Mouse (Mus musculus) kidney, adult 2 months (tissue): Measurements from ENCODE around the gene Glis1.

Experiments
- CTCF ChIP-seq: fragments of 200-500 bp; conservative IDR thresholded peaks from 2 replicates; pipeline ENCODE4 v1.5.1; 2011; ENCODE audit warnings: low read depth, mild to moderate bottlenecking, control low read depth, low read length, moderate library complexity, mixed read lengths; ENCODE audit not compliant: insufficient read depth, insufficient read length
- POLR2A ChIP-seq: fragments of 200-500 bp; IDR thresholded peaks from one replicate; pipeline ENCODE4 v1.6.1; 2011; ENCODE audit warnings: low read depth, low read length, control low read depth

DNA sequence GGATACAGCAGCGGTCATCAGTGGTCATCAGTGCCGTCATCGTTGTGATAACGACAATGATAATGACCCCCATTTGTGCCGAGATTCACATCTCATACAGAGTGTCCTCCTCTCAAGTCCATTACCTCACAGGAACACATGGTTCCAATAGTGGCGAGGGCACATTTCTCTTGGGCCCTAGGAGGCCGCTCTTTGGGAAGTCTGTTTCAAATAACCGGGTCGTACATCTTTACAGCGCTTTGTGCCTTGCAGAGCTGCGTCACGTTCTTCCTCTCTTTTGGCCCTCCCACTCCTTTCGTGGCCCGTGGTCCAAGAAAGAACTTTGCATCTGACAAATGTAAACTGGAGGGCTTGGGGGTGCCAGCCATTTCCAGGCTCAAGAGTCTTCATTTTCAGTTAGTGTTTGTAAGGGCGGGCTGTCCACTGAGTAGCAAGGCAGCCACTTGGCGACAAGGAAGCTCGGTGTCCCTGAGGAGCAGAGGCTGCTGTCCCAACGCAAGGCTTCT is 63.1 kb downstream of the Glis1 start:
- TF ChIP-seq CTCF (no peak), POLR2A (no peak)
